Mouse (Mus musculus): ENCODE measurements around the gene Tapbp.

Gene Tapbp

DNA sequence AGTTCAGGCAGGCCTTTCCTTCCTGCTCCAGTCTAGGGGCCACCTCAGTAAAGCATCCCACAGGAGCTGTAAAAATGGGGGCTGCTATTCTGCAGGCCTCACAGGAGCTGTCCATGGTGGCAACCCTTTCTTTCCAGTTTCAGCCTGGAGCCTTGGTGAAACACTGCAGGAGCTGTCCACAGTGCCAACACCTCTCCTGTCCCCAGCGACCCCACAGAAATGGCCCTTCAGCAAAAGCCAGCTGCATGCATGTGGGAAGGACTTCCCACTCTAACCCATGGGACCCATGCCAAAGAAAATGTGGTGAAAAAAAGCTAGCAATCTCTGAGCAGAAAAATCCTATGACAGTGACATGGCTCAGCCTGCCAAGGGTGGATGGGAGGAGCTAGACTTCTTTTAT is 57.0 kb downstream of the Tapbp start:
- no peak for DNase-seq

GRCm38 (mm10) chr17:33973572-33973971 is 57.9 kb downstream of the Tapbp start:
- DNase-seq, result no peak

DNA sequence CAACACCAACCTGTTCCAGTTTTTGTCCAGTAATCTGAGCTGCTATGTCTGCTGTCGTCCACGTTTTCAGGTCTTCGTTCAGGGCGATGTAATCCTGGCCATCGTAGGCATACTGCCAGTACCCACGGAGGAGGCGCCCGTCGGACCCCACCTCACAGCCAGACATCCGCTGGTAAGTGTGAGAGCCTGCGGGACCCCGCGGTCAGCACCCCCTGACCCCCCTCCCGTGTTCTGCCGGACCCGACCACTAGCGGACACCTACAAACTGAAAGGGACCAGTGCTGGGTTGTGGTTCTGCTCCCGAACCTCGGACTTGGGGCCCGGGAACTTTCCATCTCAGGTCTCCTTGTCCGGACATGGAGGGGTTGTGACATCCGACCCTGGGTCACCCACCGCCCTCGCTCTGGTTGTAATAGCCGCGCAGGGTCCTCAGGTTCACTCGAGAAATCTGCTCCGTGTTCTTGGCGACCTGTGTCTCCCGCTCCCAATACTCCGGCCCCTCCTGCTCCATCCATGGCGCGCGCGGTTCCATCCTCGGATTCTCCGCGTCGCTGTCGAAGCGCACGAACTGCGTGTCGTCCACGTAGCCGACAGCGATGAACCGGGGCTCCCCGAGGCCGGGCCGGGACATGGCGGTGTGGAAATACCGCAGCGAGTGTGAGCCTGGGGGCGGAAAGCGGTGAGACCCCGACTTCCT is 62.3 kb downstream of the Tapbp start:
- no peak for DNase-seq

DNA sequence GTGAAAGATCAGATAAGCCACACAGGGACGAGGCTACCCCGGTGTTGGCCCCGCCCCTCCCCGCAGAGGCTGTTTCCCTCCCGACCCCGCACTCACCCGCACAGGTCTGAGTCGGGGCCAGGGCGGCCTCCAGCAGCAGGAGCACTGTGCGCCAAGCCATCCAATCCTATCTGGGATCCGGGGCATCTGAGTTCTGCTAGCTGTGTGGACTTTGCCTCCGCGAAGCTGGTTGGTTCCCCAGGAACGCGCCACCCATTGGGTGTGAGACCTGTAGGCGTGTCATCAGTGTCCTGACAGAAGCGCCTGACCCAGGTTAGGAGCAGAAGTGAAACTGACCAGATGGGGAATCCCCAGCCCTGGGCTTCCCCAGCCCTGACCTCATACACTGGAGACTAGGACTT is 62.9 kb downstream of the Tapbp start:
- DNase-seq, result no peak

Measured in right cerebral cortex, postnatal 14 days (tissue).